Mouse (Mus musculus) erythroid progenitor cell, adult 5-6 weeks (primary cell): ENCODE measurements around the gene Myod1. TPM values are rescaled to one million over a fixed set of nuclear protein-coding genes. Genes with fewer than 3 reads are reported as not detected.

Source experiments
- ATAC-seq: replicated peaks from 2 replicates; pipeline ENCODE4 v1.8.0; 2016; ENCODE audit warnings: moderate number of reproducible peaks, mild to moderate bottlenecking, moderate TSS enrichment, inconsistent platforms; ENCODE audit not compliant: poor library complexity, low FRiP score, severe bottlenecking
- total RNA-seq, 2 experiments: library from RNA; stranded (forward) in 1 of 2; stranded (reverse) in 1 of 2; fragments of 150-400 nt in 1 of 2; fragments of 186-747, 209-891 nt in 1 of 2; gene quantifications; 2 replicates each; pipeline versions ENCODE4 v1.2.3 to v1.2.4; 2015 to 2017; ENCODE audit warnings: low replicate concordance in 2 of 2

The Myod1 gene
- total RNA-seq, 2 experiments from 2014 or later, result not detected

GRCm38 (mm10) chr7:46389456-46390085 is 13.3 kb downstream of the Myod1 start:
- ATAC-seq, result no peak

- ATAC-seq, result no peak
Measured at GRCm38 (mm10) chr7:46390226-46390625, 14.0 kb downstream of the Myod1 start.

- ATAC-seq, result no peak
Measured at GRCm38 (mm10) chr7:46391701-46392100, 15.4 kb downstream of the Myod1 start.

GRCm38 (mm10) chr7:46393116-46393515 is 16.8 kb downstream of the Myod1 start:
- no peak for ATAC-seq

- no peak for ATAC-seq
Measured at GRCm38 (mm10) chr7:46393718-46394511, 17.6 kb downstream of the Myod1 start.

GRCm38 (mm10) chr7:46394933-46395332 is 18.7 kb downstream of the Myod1 start:
- ATAC-seq, result no peak

GRCm38 (mm10) chr7:46395571-46395970 is 19.3 kb downstream of the Myod1 start:
- no peak for ATAC-seq

GRCm38 (mm10) chr7:46396231-46396927 is 20.1 kb downstream of the Myod1 start, which contains the start of gene Kcnc1:
TSS of gene Kcnc1 (plus strand) at chr7:46396497.
- ATAC-seq, result no peak

GRCm38 (mm10) chr7:46396928-46397731 is 20.9 kb downstream of the Myod1 start:
- ATAC-seq, result no peak

GRCm38 (mm10) chr7:46397732-46398333 is 21.6 kb downstream of the Myod1 start:
- ATAC-seq, result no peak

- ATAC-seq, result no peak
Measured at GRCm38 (mm10) chr7:46398612-46399011, 22.3 kb downstream of the Myod1 start.

- no peak for ATAC-seq
Measured at GRCm38 (mm10) chr7:46399676-46400075, 23.4 kb downstream of the Myod1 start.

GRCm38 (mm10) chr7:46400346-46400745 is 24.1 kb downstream of the Myod1 start:
- no peak for ATAC-seq

- ATAC-seq, result no peak
Measured at GRCm38 (mm10) chr7:46401371-46402180, 25.3 kb downstream of the Myod1 start.

- ATAC-seq, result no peak
Measured at GRCm38 (mm10) chr7:46403616-46404485, 27.6 kb downstream of the Myod1 start.

- ATAC-seq, result no peak
Measured at GRCm38 (mm10) chr7:46404756-46405155, 28.5 kb downstream of the Myod1 start.

GRCm38 (mm10) chr7:46408606-46409005 is 32.3 kb downstream of the Myod1 start:
- ATAC-seq, result no peak
